Mouse (Mus musculus) liver, postnatal 0 days (tissue): ENCODE data around the gene Ppm1d. TPM values are rescaled to one million over a fixed set of nuclear protein-coding genes. Genes with fewer than 3 reads are reported as not detected.

ENCODE experiments used
- ATAC-seq: fragments of 200-750 bp; cut with Nextera tagmentation; 2 replicates; pipeline ENCODE4 v1.8.0; 2017; ENCODE audit warnings: mild to moderate bottlenecking, moderate library complexity
- DNase-seq: peaks from one replicate; pipeline ENCODE4 v3.0.0-alpha.2; 2016
- H3K27ac ChIP-seq: fragments of 300-500 bp; sonication (generic); 2 replicates; pipeline ENCODE4 v1.5.1; 2014; ENCODE audit warnings: antibody characterized with exemption, moderate library complexity, mild to moderate bottlenecking, low read depth
- H3K27me3 ChIP-seq: fragments of 300-500 bp; sonication (generic); 2 replicates; pipeline ENCODE4 v1.6.1; 2014; ENCODE audit warnings: low read length, control low read depth, mixed read lengths; ENCODE audit not compliant: insufficient read depth
- H3K36me3 ChIP-seq: fragments of 300-500 bp; sonication (generic); replicated peaks from 2 replicates; pipeline ENCODE4 v1.6.1; 2014; ENCODE audit warnings: mild to moderate bottlenecking, control low read depth, low read length, moderate library complexity, mixed read lengths; ENCODE audit not compliant: insufficient read depth
- H3K4me1 ChIP-seq: fragments of 300-500 bp; sonication (generic); 2 replicates; pipeline ENCODE4 v1.6.1; 2014; ENCODE audit warnings: antibody characterized with exemption, mild to moderate bottlenecking, control low read depth; ENCODE audit not compliant: insufficient read depth
- H3K4me2 ChIP-seq: fragments of 300-500 bp; sonication (generic); 2 replicates; pipeline ENCODE4 v1.6.1; 2014; ENCODE audit warnings: low read depth, mild to moderate bottlenecking, low read length, moderate library complexity, mixed read lengths
- H3K4me3 ChIP-seq: fragments of 300-500 bp; sonication (generic); 2 replicates; pipeline ENCODE4 v1.5.1; 2014; ENCODE audit warnings: low read depth, low read length
- H3K9ac ChIP-seq: fragments of 300-500 bp; sonication (generic); replicated peaks from 2 replicates; pipeline ENCODE4 v1.6.1; 2014; ENCODE audit warnings: mild to moderate bottlenecking, moderate library complexity
- H3K9me3 ChIP-seq: fragments of 300-500 bp; sonication (generic); 2 replicates; pipeline ENCODE4 v1.6.1; 2016; ENCODE audit warnings: mild to moderate bottlenecking, control low read depth, low read length, mixed read lengths
- CTCF ChIP-seq: sonication (generic); IDR thresholded peaks from 2 replicates; pipeline ENCODE4 v1.5.1; 2016; ENCODE audit warnings: antibody characterized with exemption, low read depth
- EP300 ChIP-seq: IDR thresholded peaks from 2 replicates; pipeline ENCODE4 v1.6.1; 2016; ENCODE audit warnings: antibody characterized with exemption, low read depth, mild to moderate bottlenecking
- WGBS: fragments of 180-500 bp; shearing (Covaris S2); extraction: QIAGEN DNeasy Blood & Tissue Kit; methylation state at CpG from one replicate; pipeline ENCODE4 v1.1.7; 2014; ENCODE audit not compliant: insufficient replicate concordance; 5-methylcytosine and 5-hydroxymethylcytosine counted together
- polyA plus RNA-seq: library from polyadenylated mRNA; unstranded; fragments of >200 nt; fragmentation: Nextera tagmentation; extraction: Ambion mirVana; gene quantifications from 2 replicates; pipeline ENCODE4 v1.2.1, GENCODE M21; 2015

Gene Ppm1d
- polyA plus RNA-seq, 1 experiment from 2014 or later = 9.5 TPM

DNA sequence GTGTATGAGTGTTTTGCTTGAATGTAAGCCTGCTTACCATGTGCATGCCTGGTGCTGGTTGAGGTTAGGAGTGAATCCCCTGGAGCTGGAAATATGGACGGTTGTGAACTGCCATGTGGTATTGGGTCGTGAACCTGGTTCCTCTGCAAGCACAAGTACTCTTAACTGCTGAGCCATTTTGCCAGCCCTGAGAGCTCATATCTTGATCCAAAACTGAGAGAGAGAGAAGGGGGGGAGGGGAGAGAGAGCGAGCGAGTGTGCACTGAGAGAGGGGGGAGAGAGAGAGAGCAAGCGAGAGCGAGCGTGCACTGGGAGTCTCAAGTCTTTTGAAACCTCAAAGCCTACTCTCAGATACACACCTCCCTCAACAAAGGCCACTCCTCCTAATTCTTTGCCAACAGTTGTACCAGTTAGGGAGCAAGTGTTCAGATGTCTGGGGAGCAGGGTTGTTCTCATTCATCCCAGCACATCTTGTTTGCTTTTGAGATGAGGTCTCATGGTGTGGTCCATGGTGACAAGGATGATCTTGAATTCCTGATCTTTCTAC lies 29.1 kb downstream of the Ppm1d start:
- Histone ChIP-seq H3K27ac (peak overlapping the region; percentile 84), H3K4me1 (no peaks in the 10 kb centered on the region), H3K4me3 (peak overlapping the region; percentile 41), H3K9ac (peak overlapping the region; percentile 42; the same call in 1 of the 2 replicates), H3K4me2 (peak overlapping the region; percentile 61), H3K9me3 (no peaks in the 10 kb centered on the region), H3K36me3 (peaks cover 54% of the 10 kb centered on the region), H3K27me3 (no peaks in the 10 kb centered on the region)
- ATAC-seq (peak; percentile 45), DNase-seq (peak; percentile 21)
- TF ChIP-seq EP300 = no peak
- no peak for TF ChIP-seq CTCF
- 75% methylated on average over 7 of the region's 7 CpGs for WGBS

DNA sequence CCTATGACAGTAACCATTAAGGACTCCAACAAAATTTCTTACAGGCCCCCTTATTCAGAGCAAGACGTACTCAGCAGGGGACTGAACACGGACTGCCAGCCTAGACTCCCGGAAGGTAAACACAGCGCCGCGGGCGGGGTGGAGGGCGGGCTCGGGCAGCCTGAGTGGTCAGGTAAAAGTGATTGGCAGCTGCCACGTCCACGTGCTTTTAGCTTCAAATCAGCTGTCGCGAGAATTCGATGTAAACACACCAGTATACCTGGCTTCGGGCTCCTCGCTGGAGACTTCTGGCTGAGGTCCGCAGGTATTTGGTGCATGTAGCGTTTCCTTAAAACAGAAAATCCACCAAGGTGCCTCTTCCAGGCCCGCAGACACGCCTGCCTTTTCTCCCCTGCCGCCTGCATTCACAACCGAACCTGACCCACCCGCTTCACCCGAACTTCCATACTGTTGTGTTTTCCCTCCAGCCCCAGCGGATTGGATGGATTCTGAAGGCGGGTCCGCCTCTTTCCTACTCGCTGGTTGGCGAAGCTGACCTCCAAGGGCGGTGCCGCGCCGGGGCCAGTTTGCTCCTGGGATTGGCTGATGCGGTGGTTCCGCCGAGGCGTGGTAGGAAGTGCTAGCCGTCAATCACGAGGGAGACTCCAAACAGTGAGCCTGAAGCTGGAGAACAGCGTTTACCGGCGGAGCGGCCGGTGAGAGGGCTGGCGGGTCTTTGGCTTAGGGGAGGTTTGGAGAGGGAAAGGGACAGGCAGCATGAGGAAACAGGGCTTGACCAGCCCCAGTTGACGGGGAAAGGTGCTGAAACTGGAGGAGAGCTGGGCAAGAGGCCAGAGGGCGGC lies 41.7 kb downstream of the Ppm1d start, which contains the start of gene Bcas3:
Bcas3 (plus strand) TSS at position 629 of the 842 bp plus-strand sequence.
- ATAC-seq = peak; percentile 98
- TF ChIP-seq EP300 (peak; percentile 75), CTCF (0 out of 2 replicates have a peak, but pooled peaks have one; percentile 4)
- H3K4me1 ChIP-seq = peaks cover 10% of the 10 kb centered on the region
- H3K9me3 ChIP-seq = no peaks in the 10 kb centered on the region
- whole genome bisulfite sequencing = under 1% methylated on average over 47 of the region's 47 CpGs
- H3K27ac ChIP-seq = peak within 1 kb of the TSS; percentile 92
- H3K36me3 ChIP-seq = peaks cover 5% of the 10 kb centered on the region; the same call in 1 of the 2 replicates
- H3K4me2 ChIP-seq = peak within 1 kb of the TSS; percentile 85
- H3K9ac ChIP-seq = peak within 1 kb of the TSS; percentile 88
- no peaks in the 10 kb centered on the region for H3K27me3 ChIP-seq
- peak; percentile 98 for DNase-seq
- H3K4me3 ChIP-seq = peak within 1 kb of the TSS; percentile 81

DNA sequence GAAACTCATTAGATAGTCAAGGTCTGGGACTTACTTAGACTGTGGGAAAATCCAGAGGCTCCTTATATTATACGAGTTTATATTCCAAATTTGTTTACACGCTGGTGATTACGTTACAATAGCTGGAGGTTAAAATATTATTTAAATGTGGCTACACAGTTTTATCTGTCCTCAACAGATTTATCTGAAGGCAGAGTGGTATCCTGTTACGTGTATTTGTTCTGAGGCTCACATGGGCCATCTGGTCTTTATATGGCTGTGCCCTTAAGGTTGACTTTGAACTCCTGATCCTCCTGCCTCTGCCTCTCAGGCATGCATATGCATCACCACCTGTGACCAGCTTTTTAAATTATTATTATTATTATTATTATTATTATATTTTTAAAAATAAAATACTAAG lies 42.8 kb downstream of the Ppm1d start:
- peak overlapping the region; percentile 88 for H3K9ac ChIP-seq
- peak overlapping the region; percentile 92; the same call in 1 of the 2 replicates for H3K27ac ChIP-seq
- no peak for TF ChIP-seq EP300
- TF ChIP-seq CTCF = no peak
- H3K4me1 ChIP-seq = peaks cover 10% of the 10 kb centered on the region
- 46% methylated on average over 4 of the region's 4 CpGs for WGBS
- DNase-seq (no peak), ATAC-seq (no peak)
- H3K9me3 ChIP-seq = no peaks in the 10 kb centered on the region
- no peaks in the 10 kb centered on the region for H3K27me3 ChIP-seq
- peaks cover 5% of the 10 kb centered on the region; the same call in 1 of the 2 replicates for H3K36me3 ChIP-seq
- H3K4me3 ChIP-seq = peak overlapping the region; percentile 81
- H3K4me2 ChIP-seq = peak overlapping the region; percentile 85

DNA sequence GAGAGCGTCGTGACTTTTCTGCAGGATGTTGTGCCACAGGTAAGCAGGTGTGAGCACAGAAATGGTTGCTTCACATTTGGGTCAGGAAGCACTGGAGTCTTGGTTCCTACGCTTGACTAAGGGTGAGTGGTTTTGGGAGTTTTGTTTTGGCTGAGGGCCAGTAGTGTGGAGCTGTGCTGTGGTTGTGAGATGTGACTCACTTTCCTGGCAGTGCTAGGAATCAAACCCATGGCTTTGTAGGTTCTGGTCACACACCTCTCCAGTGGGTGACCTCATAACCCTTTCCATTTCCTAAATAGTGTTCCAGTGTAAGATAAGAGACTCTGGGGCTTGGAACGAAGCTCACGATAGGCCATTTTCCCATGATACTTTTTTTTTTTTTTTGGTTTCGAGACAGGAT lies 48.6 kb downstream of the Ppm1d start:
- H3K4me3 ChIP-seq = no peak overlapping the region
- TF ChIP-seq EP300 (no peak), CTCF (no peak)
- peaks cover 28% of the 10 kb centered on the region for H3K36me3 ChIP-seq
- no peak overlapping the region for H3K27ac ChIP-seq
- 0 out of 2 replicates have a peak, but pooled peaks cover 3% of the 10 kb centered on the region for H3K4me1 ChIP-seq
- H3K4me2 ChIP-seq = no peak overlapping the region
- H3K27me3 ChIP-seq = no peaks in the 10 kb centered on the region
- no peak for ATAC-seq
- no peak overlapping the region for H3K9ac ChIP-seq
- no peak for DNase-seq
- 78% methylated on average over 6 of the region's 6 CpGs for WGBS
- H3K9me3 ChIP-seq = no peaks in the 10 kb centered on the region

DNA sequence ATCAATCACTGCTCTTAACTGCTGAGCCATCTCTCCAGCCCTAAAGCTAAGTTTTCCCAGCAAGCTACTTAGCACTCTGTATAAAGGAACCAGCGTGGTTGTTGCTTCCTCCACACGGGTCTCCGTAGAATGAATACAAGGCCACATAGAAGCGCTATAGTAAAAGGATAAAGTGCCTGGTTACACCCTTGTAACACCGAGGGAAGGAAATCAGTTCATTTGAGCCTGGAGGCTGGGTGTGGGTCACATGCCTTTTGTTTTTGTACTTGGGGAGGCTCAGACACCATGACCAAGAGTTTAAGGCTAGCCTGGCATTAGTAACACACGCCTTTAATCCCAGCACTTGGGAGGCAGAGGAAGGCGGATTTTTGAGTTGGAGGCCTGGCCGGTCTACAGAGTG lies 50.6 kb downstream of the Ppm1d start:
- Histone ChIP-seq H3K4me1 (0 out of 2 replicates have a peak, but pooled peaks cover 3% of the 10 kb centered on the region), H3K27me3 (no peaks in the 10 kb centered on the region), H3K9me3 (no peaks in the 10 kb centered on the region), H3K4me2 (no peak overlapping the region), H3K4me3 (no peak overlapping the region), H3K9ac (no peak overlapping the region), H3K36me3 (peaks cover 35% of the 10 kb centered on the region), H3K27ac (no peak overlapping the region)
- DNase-seq (no peak), ATAC-seq (no peak)
- WGBS = 83% methylated on average over 8 of the region's 8 CpGs
- no peak for TF ChIP-seq CTCF
- no peak for TF ChIP-seq EP300

DNA sequence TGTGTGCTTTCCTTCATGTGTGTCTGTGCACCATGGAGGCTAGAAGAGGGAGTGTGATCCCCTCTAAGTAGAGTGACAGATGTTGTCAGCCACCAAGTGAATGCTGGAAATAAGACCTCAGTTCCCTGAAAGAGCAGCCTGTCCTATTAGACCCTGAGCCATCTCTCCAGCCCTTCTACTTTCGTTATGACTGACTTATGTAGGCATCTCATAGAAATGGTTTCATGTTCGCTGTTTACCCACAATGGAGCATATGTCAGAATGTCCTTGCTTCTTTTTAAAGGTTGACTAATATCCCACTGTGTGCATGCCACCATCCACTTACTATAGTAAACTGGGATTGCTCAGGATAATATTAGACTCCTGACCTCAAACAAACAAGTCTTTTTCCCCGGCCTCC lies 55.1 kb downstream of the Ppm1d start:
- H3K9ac ChIP-seq = no peak overlapping the region
- no peaks in the 10 kb centered on the region for H3K27me3 ChIP-seq
- ATAC-seq = no peak
- H3K36me3 ChIP-seq = peaks cover 34% of the 10 kb centered on the region
- DNase-seq = no peak
- whole genome bisulfite sequencing = 90% methylated on average over 3 of the region's 3 CpGs
- no peak overlapping the region for H3K4me2 ChIP-seq
- H3K4me3 ChIP-seq = no peak overlapping the region
- TF ChIP-seq CTCF = no peak
- H3K27ac ChIP-seq = no peak overlapping the region
- H3K4me1 ChIP-seq = no peaks in the 10 kb centered on the region
- H3K9me3 ChIP-seq = no peaks in the 10 kb centered on the region
